Mouse (Mus musculus): ENCODE measurements around the gene Pex14.

Pex14 gene

GRCm38 (mm10) chr4:149099369-149100017 lies at the start of gene Pex14:
Gene Pex14, minus strand, starts transcription at chr4:149099876.
- TF ChIP-seq GATA4 (IDR thresholded peaks at IDR 0.05; ENCODE audit: insufficient replicate concordance, low read length): no peak

DNA sequence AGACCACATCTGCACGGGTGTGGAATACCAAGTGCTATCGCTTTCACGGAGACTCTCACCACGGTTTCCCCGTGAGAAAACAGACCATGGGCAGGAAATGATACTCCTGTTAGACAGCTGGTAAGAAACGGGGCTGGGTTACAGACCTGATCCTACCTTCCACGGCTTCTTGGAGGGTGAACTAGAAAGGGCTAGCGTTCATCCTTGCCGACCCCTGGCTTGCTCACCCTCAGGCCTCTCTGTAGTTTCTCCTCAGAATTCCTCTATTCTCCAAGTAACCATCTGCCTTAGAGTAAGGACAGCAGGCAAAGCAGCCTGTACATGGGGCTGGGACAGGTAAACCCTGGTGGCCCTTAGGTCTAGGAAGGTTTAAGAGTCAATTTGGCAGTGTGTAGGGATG lies 49.5 kb upstream of the Pex14 start:
- TF ChIP-seq GATA4 (IDR thresholded peaks at IDR 0.05; ENCODE audit: insufficient replicate concordance, low read length): no peak

- no peak for TF ChIP-seq GATA4 (IDR thresholded peaks at IDR 0.05; ENCODE audit: insufficient replicate concordance, low read length)
Measured at GRCm38 (mm10) chr4:149148084-149148483, 48.4 kb upstream of the Pex14 start.

GRCm38 (mm10) chr4:149147528-149147927 lies 47.9 kb upstream of the Pex14 start:
- TF ChIP-seq GATA4 (IDR thresholded peaks at IDR 0.05; ENCODE audit: insufficient replicate concordance, low read length): no peak

DNA sequence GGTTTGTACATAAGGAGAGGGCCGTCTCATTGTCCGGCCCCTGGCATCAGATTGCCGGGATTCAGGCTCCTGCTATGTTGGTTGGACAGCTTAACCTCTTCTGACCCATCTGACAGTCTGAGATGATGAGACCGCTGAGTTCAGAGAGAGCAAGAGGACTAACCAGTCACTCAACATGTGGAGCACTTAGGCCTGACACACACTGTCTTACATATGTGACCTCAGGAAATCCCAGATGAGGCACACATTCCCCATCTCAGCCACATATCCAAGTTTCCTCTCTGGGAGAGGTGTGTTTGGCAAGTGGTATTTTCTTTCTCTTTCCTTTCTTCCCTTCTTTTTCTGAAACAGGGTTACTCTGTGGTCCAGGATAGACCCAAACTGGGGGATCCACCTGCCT lies 45.5 kb upstream of the Pex14 start:
- no peak for TF ChIP-seq GATA4 (IDR thresholded peaks at IDR 0.05; ENCODE audit: insufficient replicate concordance, low read length)

DNA sequence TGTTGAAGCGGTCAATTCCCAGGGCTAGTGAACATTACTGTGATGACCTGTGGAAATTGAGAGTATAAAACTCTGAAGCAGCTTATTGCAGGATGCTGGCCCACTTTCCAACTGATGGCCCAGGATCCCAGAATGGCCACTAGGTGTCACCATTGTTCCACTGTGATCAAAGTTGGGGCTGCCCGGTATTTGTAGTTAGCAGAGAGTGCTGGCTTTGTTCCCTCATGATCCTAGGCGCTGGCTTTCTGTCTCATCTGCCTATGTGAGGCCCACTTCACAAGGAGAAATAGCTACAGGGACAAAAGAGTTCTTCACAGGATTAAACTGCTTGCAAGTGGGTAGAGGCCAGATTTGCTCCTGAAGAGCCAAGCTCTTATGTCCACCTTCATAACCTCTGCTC lies 44.8 kb upstream of the Pex14 start:
- TF ChIP-seq GATA4 (IDR thresholded peaks at IDR 0.05; ENCODE audit: insufficient replicate concordance, low read length): no peak

DNA sequence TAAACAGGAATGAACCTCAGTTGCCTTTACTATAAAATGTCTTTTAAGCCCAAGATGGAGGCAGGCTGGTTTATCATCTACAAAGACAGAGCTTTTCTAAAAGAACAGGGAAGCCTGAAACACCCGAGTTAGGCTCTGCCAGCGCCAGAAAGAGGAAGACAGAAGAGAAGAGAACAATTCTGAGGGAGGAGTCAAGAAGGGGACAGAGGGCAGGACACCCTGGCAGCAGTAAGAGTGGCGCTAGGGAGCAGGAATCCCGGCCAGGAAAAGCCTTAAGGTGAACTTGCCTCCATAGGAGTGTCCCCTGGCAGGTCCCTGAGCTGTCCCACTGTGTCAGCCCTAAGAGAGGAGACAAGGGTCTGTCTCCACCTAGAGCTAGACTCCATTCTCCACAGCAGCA lies 43.9 kb upstream of the Pex14 start:
- TF ChIP-seq GATA4 (IDR thresholded peaks at IDR 0.05; ENCODE audit: insufficient replicate concordance, low read length): no peak

- no peak for TF ChIP-seq GATA4 (IDR thresholded peaks at IDR 0.05; ENCODE audit: insufficient replicate concordance, low read length)
Measured at GRCm38 (mm10) chr4:149138515-149138914, 38.8 kb upstream of the Pex14 start.

DNA sequence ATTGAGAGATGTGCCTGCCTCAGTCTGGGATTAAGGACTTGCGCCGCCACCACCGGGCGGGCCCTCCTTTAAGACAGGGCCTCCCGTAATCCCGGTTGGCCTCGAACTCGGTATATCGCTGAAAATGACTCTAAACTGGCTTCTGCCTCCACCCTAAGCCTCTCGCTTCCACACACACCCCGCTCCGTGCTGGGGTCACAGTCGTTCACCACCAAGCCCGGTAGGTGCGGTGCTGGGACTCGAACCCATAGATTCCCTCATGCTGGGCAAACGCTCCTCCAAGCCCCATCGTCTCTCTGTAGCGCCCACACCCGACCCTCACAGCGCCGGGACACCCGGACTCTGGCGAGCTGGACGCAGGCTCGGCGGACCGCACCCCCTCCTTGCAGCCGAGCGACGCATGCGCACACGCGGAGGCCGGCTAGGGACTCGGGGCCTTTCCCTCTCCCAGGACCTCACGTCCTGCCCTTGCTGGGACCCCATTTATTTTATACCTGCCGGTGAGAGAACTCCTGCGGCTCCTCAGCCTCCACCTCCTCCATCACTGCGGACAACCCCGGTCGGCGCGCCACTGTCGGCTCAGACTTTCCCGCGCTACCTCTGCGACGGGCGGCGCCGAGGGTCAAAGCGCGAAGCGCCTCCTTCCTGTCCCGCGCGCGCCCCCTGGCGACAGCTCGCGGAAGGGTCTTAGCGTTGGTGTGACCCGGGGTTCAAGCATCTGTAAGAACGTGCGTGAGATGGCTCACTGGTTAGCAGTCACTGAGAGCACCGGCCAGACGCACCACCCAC lies 37.5 kb upstream of the Pex14 start, which contains the start of gene Cenps:
TSS of gene Cenps (minus strand) at position 648 of the 789 bp plus-strand sequence.
- no peak for TF ChIP-seq GATA4 (IDR thresholded peaks at IDR 0.05; ENCODE audit: insufficient replicate concordance, low read length)

DNA sequence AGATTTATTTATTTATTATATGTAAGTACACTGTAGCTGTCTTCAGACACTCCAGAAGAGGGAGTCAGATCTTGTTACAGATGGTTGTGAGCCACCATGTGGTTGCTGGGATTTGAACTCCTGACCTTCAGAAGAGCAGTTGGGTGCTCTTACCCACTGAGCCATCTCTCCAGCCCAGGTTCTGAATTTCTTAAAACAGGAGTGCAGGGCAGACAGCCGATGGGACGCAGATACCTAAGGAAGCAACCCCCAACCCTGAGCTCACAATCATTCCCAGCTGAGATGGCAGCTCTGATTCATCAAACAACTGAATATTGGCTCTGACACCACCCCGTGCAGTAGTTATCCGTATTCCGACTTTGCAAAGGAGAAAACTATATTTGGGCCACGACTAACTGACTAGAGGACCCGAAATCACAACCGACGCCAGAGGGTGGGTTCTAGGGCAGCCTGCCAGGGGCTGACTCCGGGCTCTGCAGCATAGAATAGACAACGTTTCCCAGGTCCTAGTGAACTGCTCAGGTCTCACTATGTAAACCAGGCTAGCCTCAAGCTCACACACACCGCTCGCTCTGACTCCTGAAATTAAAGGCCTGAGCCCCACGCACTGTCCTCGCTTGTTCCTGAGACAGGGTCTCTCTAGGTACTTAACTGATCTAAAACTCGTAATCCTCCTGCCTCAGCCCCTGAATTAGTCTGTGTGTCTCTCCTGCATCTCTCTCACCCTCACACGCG lies 36.6 kb upstream of the Pex14 start:
- no peak for TF ChIP-seq GATA4 (IDR thresholded peaks at IDR 0.05; ENCODE audit: insufficient replicate concordance, low read length)

GRCm38 (mm10) chr4:149133395-149133794 lies 33.7 kb upstream of the Pex14 start:
- TF ChIP-seq GATA4 (IDR thresholded peaks at IDR 0.05; ENCODE audit: insufficient replicate concordance, low read length): no peak

GRCm38 (mm10) chr4:149131789-149132565 lies 32.3 kb upstream of the Pex14 start:
- TF ChIP-seq GATA4 (IDR thresholded peaks at IDR 0.05; ENCODE audit: insufficient replicate concordance, low read length): no peak

DNA sequence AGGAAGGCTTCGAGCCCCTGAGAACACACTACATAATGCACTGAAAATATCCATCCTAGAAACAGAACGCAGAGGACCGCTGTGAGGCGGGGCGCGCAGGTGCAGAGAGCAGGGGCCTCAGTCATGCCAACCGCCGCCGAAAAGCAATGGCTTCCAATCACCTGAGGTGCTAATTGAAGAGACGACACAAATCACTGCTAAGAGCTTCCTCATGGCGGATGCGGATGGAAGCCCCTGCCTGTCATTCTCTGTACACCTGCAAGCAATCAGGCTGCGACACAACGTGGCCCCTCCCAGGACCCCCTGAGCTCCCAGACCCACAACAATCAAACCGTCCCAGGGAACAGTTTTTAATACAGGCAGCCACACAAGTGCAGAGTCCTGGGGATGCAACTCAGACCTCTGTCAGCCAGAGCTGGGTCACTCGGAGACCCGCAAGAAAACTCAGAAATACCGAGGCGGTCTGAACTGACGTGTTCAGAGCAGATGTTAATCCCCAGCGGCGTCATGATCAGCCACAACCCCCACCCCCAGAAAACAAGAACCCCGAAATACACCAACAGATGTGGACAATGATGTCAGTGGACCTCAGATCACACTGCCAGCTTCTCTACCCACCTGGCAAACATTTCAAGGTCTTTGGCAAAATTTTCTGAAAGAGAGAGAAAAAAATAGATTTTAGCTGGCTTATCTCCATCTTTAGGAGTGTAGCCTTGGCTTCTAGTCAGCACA lies 31.5 kb upstream of the Pex14 start:
- no peak for TF ChIP-seq GATA4 (IDR thresholded peaks at IDR 0.05; ENCODE audit: insufficient replicate concordance, low read length)

DNA sequence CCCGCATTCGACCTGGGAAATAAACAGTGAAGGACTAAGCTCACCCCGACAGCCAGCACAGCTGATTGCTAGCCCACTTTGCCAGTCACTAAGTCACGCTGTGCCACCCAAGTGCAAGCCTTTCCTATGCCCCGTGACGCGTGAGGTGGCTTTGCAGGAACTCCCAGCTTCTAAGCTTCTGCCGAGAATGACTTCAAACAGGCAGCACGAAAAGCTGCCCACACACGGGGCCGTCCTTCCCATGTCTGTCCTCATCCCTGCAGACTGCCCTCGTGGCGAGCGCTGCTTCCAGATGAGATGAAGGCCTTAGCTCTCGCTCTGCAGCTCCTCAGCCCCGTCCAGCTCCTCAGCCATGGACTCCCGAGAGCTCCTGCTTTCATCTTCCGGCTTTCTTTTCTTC lies 28.8 kb upstream of the Pex14 start:
- TF ChIP-seq GATA4 (IDR thresholded peaks at IDR 0.05; ENCODE audit: insufficient replicate concordance, low read length): no peak
